Mouse (Mus musculus): ENCODE data around the gene Clcnkb. TPM values are rescaled to one million over a fixed set of nuclear protein-coding genes. Genes with fewer than 3 reads are reported as not detected.
A peak's percentile ranks its signal among the peaks of the same experiment; 100 is the strongest.

Gene Clcnkb
- polyA plus RNA-seq, 1 experiment from 2014 or later: 1.2 TPM

DNA sequence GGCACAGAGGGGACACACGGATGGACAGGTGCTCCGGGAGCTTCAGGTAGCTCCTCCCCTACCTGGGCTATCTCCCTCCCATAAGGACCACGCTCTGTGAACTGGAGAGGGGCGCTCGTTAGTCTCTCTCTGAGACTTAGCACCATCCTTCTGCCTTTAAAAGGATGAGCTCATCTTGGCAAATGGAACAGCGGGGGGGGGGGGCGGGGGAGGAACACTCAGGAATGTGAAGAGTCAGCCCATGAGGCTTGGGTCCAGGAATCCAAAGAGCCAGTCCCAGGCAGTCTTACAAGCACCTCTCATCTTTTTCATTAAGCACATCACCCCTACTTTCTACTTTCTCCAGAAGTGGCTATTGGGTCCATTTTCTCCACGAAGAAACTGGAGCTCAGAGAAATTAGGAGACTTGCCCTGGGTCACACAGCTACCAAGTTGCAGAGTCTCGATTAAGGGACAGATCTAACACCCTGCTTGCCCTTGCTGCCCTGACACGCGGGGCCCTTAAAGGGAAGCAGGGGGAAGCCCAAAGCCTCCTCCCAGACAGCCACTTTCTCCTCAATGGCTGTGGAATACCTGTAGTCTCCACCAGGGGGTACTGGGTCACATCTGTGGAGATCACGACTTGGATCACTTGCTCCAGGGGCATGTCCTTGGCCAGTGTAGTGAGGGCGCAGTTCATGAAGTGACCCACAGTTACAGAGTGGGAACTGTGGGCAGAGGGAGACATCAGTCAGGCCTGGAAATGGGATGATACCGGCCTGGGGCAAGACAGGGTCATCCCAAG, 9.1 kb downstream of the Clcnkb start:
- peak; percentile 54 for DNase-seq (ENCODE audit: low read depth, low spot score)
- TF ChIP-seq CTCF (IDR thresholded peaks at IDR 0.05): no peak
- ChIA-PET CTCF (interaction anchor here (0.9 to 5.7 kb wide), 9 partner anchors 9 to 168 kb away, joined by 3 to 134 read pairs (median 3); partner anchors contain the start of gene Clcnkb), POLR2A (interaction anchor here (0.6 to 2.9 kb wide), 4 partner anchors 19 to 162 kb away, joined by 3 to 16 read pairs (median 3); no protein-coding TSS in a partner anchor)
- in situ Hi-C loops (cut with MboI; ENCODE audit: low pct_unique_long_range_greater_than_20kb): loop anchor here (5.0 to 10.0 kb wide), 2 partner anchors 68 to 161 kb away; no protein-coding TSS in a partner anchor
- ATAC-seq: peak; percentile 75
- H3K27me3 ChIP-seq: no peaks in the 10 kb centered on the region

DNA sequence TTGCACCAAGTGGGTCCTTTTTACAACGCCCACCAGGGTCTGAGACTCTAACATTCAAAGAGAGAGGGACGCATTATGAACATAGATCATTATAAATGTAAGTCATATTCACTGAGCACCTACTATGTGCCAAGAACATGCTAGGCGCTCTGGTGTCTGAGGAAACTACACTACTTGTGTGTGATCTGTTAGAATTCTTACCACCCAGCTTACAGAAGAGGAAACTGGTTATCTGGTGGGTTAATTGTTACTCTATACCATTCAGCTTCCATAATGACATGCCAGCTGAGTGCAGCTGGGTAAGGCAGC, 10.5 kb downstream of the Clcnkb start:
- ChIA-PET POLR2A (interaction anchor here (0.6 to 2.9 kb wide), 5 partner anchors 20 to 127 kb away, joined by 3 to 16 read pairs (median 3); no protein-coding TSS in a partner anchor), CTCF (interaction anchor here (1.0 to 5.7 kb wide), 10 partner anchors 16 to 187 kb away, joined by 3 to 134 read pairs (median 3); partner anchors contain the start of genes Hspb7 and Zbtb17)
- TF ChIP-seq CTCF (IDR thresholded peaks at IDR 0.05): no peak
- in situ Hi-C loops (cut with MboI; ENCODE audit: low pct_unique_long_range_greater_than_20kb): loop anchor here (5.0 to 10.0 kb wide), 2 partner anchors 70 to 162 kb away; no protein-coding TSS in a partner anchor
- no peaks in the 10 kb centered on the region for H3K27me3 ChIP-seq
- no peak for DNase-seq (ENCODE audit: low read depth, low spot score)
- ATAC-seq: no peak

DNA sequence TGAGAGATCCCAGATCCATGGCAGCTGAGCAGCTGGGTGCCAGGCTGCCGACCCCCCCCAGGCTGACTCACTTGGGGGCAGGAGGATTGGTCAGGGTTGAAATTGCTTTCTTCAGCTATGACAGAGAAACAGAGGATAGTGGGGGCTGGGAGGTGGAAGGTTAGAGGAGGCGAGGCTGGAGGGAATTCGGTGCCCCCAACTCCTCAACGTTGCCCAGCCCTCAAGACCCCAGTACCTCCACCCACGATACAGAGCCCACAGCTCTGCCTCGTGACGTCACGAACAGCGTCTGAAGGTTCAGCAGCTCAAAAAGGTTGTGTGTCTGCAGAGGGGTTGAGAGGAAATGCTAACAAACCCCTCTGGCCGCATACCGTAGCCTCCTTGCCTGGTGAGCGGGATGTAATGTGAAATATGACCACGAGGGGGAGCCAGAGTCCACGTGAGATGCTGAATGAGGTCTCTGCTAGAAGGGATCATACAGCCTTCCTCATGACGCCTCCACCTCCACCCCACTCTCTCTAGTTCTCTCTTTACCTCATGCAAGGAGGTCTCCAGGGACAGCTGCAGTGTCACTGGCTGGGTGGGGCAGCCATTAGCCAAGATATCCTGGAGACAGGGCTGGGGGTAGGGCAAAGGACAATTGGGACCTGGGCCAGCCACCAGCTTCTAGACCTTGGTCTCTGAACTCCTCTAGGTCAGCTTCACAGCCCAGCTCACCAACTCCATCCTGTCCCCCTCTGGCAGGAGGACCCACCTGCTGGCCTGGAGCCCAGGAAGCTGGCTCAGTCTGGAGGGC, 11.1 kb downstream of the Clcnkb start:
- ChIA-PET POLR2A (interaction anchor here (1.0 to 2.9 kb wide), 3 partner anchors 21 to 61 kb away, joined by 3 to 16 read pairs (median 3); no protein-coding TSS in a partner anchor), CTCF (interaction anchor here (0.8 to 5.7 kb wide), 14 partner anchors 9 to 187 kb away, joined by 3 to 134 read pairs (median 3); partner anchors contain the start of genes Hspb7 and Zbtb17)
- in situ Hi-C loops (cut with MboI; ENCODE audit: low pct_unique_long_range_greater_than_20kb): loop anchor here (5.0 to 10.0 kb wide), 3 partner anchors 33 to 163 kb away; partner anchors contain the start of gene Srarp
- no peak for TF ChIP-seq CTCF (IDR thresholded peaks at IDR 0.05)
- peak; percentile 6 for ATAC-seq
- no peak for DNase-seq (ENCODE audit: low read depth, low spot score)
- no peaks in the 10 kb centered on the region for H3K27me3 ChIP-seq

DNA sequence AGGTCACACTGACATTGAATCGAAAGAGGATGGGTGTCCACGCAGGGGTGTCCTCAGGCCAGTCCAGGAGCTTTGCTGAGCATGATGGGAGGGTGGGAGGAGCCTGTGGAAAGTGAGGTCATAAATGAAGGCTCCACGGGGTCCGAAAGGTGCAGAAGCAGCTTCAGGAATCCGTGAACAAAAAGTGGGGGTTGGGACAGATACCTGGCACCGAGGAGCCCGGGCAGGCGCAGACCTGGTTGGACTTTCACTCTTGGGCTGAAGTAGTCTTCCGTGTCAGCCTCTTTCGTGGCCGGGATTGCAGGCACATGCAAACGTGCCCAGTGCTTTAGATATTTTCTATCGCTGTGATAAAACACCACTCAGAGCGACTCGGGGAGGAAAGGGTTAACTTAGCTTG, 15.6 kb downstream of the Clcnkb start:
- CTCF ChIA-PET: interaction anchor here (4.2 kb wide), 1 partner anchor 12 kb away, joined by 16 read pairs; no protein-coding TSS in a partner anchor
- TF ChIP-seq CTCF (IDR thresholded peaks at IDR 0.05): no peak
- no peak for ATAC-seq
- POLR2A ChIA-PET: no interaction called here
- no peaks in the 10 kb centered on the region for H3K27me3 ChIP-seq
- in situ Hi-C loops (cut with MboI; ENCODE audit: low pct_unique_long_range_greater_than_20kb): loop anchor here (5.0 to 10.0 kb wide), 2 partner anchors 37 to 75 kb away; partner anchors contain the start of gene Srarp
- DNase-seq (ENCODE audit: low read depth, low spot score): no peak

DNA sequence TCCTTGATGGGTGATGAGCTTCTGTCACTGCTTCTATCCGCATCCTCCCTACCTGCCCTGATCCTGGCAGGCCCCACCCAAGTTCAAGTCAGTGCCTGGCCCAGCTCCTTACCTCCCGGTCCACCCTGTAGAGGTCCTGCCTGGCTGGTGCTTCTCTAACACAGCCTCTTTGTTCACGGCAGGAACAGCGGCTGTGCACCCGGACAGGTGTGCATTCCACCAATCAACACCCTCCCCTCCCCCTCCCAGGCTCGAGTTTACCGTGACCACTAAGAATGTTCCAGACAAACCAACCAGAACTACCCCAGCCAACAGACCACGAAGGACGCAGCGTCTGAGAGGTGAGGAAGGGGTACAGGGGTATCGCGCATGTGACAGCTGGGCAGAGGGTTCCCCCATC, 17.3 kb downstream of the Clcnkb start, which contains the start of gene Clcnka:
TSS of gene Clcnka (minus strand) at position 180 of the 400 bp plus-strand sequence.
- in situ Hi-C loops (cut with MboI; ENCODE audit: low pct_unique_long_range_greater_than_20kb): no loop called here
- DNase-seq (ENCODE audit: low read depth, low spot score) (no peak), ATAC-seq (no peak)
- POLR2A ChIA-PET: no interaction called here
- CTCF ChIA-PET: interaction anchor here (1.1 to 4.2 kb wide), 2 partner anchors 11 to 193 kb away, joined by 3 to 16 read pairs; no protein-coding TSS in a partner anchor
- H3K27me3 ChIP-seq: no peaks in the 10 kb centered on the region
- no peak for TF ChIP-seq CTCF (IDR thresholded peaks at IDR 0.05)

DNA sequence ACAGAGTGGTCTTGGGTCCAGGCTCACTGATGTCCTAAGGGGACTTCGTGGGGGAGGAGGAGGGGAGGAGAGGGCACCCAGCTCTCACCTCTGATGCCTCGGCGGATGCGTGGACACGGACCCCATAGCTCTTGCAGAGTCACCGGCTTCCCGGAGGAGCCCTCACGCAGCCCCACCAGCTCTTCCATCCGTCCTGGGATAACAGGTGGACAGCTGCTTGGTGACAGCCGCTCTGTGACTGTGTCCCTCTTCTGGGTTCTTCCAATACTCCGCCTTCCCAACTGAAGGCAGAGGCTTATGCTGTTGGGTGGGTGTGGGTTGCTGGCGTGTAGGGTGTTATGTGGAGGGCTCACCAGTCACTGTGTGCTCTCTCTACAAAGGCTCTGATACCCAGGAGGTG, 18.0 kb downstream of the Clcnkb start:
- ATAC-seq: no peak
- POLR2A ChIA-PET: no interaction called here
- TF ChIP-seq CTCF (IDR thresholded peaks at IDR 0.05): no peak
- CTCF ChIA-PET: interaction anchor here (4.2 kb wide), 1 partner anchor 10 kb away, joined by 16 read pairs; no protein-coding TSS in a partner anchor
- no peak for DNase-seq (ENCODE audit: low read depth, low spot score)
- in situ Hi-C loops (cut with MboI; ENCODE audit: low pct_unique_long_range_greater_than_20kb): no loop called here
- no peaks in the 10 kb centered on the region for H3K27me3 ChIP-seq

DNA sequence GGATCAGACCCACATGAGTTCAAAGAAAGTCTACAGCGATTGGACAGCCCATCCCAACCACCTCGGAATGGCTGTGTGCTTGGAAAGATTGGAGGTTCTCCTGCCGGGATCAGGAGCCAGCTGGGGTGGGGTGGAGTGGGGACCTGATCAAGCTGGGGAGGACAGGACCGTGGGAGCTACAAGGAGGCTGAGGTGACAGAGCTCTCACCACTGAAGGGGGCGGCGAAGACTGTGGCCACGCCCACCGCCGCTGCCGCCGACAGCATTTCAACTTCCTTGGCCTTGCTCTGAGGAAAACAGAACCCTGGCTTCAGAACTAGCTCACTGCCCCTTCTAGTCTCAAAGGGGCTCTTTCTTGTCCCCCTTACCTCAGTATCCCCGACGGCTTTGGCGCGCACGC, 21.1 kb downstream of the Clcnkb start:
- in situ Hi-C loops (cut with MboI; ENCODE audit: low pct_unique_long_range_greater_than_20kb): no loop called here
- no peak for TF ChIP-seq CTCF (IDR thresholded peaks at IDR 0.05)
- POLR2A ChIA-PET: no interaction called here
- ATAC-seq (no peak), DNase-seq (ENCODE audit: low read depth, low spot score) (no peak)
- H3K27me3 ChIP-seq: no peaks in the 10 kb centered on the region
- CTCF ChIA-PET: no interaction called here

DNA sequence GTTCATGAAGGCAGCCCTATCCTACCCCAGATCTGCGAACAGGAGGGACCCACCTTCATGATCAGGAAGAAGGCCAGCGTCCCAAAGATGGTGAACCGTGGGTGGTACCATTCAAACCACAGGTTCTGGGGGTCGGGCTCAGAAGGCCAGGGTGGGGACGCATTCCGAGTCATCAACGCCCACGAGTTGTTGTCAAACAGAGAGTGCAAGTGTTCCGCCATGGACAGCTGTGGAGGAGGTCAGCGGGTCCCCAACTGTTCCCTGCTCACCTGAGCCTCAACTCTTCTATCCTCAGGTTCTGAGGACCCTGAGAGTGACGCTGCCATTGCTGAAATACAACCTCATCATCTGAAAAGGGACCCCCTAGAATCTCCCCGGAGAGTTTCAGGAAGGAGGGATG, 24.5 kb downstream of the Clcnkb start:
- ATAC-seq: no peak
- POLR2A ChIA-PET: no interaction called here

DNA sequence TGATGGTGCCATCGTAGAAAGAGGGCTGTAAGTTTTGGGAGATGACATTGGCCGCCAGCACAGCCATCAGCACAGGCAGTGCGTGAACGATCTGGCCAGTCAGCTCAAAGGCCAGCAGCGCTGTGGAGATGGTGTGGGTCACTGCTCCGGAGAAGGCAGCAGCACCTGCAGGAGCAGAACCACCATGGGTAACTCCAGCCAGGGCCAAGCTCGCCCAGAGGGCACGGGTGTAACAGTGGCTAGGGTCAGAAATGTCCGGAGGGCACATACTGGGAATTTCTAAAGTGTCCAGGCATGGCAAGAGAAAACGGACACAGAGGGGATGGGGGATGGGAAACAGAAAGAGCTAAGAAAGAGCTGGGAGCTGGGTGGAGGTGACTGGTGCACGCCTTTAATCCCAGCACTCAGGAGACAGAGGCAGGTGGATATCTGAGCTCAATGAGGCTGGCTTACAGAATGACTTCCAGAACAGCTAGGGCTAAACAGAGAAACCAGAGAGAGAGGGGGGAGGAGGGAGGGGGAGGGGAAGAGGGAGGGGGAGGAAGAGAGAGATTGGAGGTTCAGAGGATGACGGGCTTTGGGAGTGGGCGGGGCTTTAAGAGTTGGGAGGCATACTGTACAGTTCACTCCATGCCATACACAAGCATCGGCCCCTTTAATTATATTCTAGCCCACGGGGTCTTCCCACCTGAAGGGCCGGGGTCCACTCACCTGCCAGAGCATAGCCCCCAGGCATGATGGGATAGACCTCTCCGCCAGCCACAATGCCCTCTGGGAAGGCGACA, 26.3 kb downstream of the Clcnkb start:
- ChIA-PET POLR2A (no interaction called here), CTCF (interaction anchor here (0.7 to 2.9 kb wide), 2 partner anchors 9 to 15 kb away, joined by 3 to 16 read pairs; partner anchors contain the start of gene Clcnka)
- no peak for TF ChIP-seq CTCF (IDR thresholded peaks at IDR 0.05)
- H3K27me3 ChIP-seq: no peaks in the 10 kb centered on the region
- no peak for DNase-seq (ENCODE audit: low read depth, low spot score)
- ATAC-seq: no peak
- in situ Hi-C loops (cut with MboI; ENCODE audit: low pct_unique_long_range_greater_than_20kb): no loop called here

More for the DNA sequence above, 24.5 kb downstream of the Clcnkb start:
- no peak for DNase-seq (ENCODE audit: low read depth, low spot score)
- H3K27me3 ChIP-seq: no peaks in the 10 kb centered on the region
- no peak for TF ChIP-seq CTCF (IDR thresholded peaks at IDR 0.05)
- in situ Hi-C loops (cut with MboI; ENCODE audit: low pct_unique_long_range_greater_than_20kb): no loop called here
- CTCF ChIA-PET: no interaction called here
